Mouse (Mus musculus) gastrocnemius, postnatal 10 days (tissue): ENCODE data around the gene Pgc. TPM values are rescaled to one million over a fixed set of nuclear protein-coding genes. Genes with fewer than 3 reads are reported as not detected.

Experiments used
- DNase-seq: peaks from one replicate; pipeline ENCODE4 v3.0.0; 2021; ENCODE audit warnings: mixed read lengths
- long read RNA-seq, 2 experiments: library from polyadenylated mRNA; stranded (forward); transcript quantifications; one replicate each; pipeline ENCODE4 v2.0.0; 2021
- total RNA-seq, 2 experiments: library from RNA; stranded (reverse); gene quantifications; 2 replicates each; pipeline ENCODE4 v1.2.3; 2021

The Pgc gene
- not detected for total RNA-seq
- long read RNA-seq, experiment 1: 0 reads
- long read RNA-seq, experiment 2: 0 reads

DNA sequence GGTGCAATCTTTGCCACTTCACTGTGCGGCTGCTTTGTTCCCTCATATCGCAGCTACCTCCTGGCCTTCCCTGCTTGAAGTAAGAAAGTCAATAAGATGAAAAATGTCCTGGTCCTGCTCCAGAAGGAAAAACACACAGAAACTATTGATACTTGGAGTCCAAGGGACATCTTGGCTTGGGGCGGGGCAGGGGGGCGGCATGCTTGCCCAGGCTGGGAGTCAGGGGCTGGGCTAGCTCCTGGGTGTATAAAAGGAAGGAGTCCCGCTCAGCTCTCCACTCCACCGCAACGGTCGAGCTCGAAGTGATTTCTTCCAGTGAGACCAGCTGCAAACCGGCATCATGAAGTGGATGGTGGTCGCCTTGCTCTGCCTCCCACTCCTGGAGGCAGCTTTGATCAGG lies at the start of gene Pgc:
Gene Pgc, plus strand, starts transcription at position 277 of the 400 bp plus-strand sequence.
- no peak for DNase-seq

DNA sequence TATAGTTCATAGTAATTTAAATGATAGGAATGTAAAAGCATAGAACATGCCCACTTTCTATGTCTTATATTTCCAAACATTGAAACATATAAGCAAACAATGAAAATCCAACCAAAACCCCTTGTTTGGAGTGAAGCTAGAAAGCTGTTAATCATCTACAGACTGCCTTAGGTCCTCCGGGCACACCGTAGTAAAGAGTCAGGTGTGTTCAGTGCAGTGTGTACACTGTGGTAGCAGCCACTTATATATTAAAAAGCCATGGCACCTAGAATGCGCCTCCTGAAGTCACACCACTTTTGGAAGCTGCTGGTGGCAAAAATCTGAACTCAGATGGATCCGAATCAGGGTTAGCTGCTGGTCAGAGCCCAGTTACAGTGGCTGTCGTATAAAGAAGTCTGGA lies 48.4 kb upstream of the Pgc start:
- no peak for DNase-seq

DNA sequence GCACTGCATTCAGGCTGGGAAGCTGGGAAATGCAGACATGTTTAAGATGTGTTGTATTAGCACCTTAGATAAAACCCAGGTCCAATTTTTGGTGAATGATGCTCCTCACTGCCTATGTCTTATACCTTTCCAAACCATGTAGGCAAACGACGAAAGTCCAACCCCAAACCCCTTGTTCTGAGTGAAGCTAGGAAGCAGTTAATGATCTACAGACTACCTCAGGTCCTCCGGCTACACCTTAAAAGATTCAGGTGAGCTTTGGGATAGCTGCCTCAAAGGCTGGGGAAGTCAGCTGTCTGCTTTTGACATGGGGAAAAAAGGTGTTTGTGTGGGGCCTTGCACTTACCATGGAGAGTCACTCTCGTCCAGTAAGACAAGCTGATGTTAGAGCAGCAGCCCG lies 47.9 kb upstream of the Pgc start:
- DNase-seq: no peak

DNA sequence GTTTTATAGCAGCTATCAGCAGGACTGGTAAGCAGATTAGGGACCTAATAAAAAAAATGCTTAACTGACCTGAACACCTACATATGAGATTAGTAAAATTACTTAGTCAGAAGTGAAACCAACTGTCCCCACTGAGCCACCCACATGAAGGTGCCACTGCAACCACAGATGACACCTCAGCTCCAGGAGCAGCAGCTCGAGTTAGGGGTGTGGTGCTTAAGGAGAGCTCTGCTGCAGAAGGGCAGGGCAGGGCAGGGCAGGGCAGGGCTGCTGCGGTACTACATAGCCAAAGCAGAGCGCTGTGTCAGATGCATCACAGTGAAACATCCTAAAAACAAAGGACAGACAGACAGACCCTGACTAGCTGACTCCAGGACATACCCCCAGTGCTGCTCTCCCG lies 43.8 kb upstream of the Pgc start:
- no peak for DNase-seq

DNA sequence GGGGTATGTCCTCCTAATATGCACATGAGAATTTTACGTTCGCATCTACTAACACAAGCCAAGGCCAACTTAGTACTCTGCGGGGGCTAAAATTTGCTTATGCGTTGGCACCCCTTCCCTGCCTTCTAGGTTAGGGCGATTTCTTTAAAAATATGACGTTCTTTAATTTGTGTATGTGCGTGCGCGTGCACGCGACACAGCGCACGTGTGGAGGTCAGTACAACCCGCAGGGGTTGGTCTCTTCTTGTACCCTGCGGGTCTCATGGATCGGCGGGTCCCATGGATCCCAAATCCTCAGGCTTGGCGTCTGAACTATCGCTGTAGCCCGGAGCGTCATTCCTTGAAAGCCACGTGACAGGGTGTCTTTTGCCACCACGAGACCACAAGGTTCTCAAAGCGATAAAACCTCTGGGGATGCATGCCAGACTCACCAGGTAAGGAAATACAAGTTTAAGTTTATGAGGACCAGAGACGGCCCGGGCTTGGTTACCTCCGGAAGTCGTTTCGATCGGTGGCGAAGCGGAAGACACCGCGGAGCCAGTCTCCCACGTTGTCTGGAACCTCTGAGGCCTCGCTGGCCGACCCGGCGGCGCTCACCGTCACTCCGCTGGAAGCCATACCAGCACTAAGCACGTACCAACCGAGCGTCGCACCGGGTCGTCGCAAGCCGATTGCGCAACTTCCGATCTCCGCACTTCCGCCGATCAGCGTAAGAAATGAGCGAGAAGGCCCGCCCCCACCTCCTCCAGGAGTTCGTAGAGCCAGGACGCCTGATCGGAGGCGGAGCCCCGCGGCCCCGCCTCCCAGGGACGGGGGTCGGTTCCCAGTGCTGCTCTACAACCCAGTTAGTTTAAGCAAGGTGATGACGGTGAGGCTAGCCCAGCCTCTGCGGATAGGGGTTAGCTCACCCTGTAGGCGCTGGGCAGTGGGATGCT lies 39.0 kb upstream of the Pgc start:
- peak; percentile 93 for DNase-seq

DNA sequence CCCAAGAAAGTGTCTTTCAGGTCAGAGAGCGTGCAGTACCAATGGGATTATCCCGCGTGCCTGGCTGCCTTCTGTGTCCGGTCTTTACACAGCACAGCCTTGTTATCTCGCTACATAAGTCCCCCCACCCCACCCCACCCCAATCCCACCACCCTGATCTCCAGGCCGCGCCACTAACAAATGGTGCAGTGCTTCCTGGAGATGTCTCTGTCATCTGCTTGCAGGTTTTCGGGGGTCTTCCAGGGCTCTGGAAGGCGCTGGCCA lies 38.4 kb upstream of the Pgc start, which contains the start of gene Tomm6:
Gene Tomm6, minus strand, starts transcription at position 43 of the 264 bp plus-strand sequence.
- DNase-seq: no peak

DNA sequence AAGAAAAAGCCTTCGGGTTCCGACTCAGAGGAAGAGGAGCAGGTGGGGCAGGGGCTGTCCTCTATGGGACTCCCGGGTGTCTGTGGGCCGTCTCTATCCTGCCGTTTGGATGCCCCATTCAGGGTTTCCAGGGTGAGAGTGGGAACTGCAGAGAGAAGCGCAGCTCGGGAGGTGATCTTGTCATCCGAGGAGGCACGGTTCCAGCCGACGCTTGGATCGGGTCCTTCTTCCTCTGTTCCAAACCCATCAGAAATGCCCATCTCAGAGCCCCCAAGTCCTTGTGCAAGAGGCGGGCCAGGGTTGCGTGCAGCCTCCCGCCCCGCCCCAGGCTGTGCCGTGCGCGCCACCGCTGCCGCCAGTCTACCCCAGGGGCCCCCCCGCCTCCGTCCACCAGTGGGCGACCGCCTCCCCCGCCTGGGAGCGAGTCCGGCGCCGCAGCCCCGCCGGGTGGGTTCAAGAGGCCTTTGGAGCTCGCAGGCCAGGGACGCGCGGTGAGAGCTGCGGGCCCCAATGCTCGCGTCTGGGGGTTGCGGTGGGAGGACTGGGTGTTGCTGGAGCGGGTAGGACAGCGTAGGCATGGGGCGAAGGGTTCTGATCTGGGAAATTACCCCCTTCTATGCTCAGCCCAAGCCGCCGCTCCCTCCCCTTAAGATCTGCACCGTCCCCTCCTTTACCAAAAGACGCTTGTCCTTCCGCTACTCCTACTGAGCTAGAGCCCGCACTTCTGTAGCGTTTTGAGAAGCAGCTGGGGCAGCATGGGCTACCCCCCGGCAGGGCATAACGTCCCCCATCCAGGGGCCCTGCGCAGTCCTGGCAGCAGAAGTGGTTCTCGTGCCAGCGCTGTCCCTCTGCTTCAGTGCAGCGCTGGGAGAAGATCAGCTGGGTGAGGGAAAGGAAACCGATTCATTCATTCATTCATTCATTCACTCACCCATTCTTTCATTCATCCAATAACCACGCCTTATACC lies 37.8 kb upstream of the Pgc start, which contains the start of gene Frs3:
Gene Frs3, plus strand, starts transcription at position 423 of the 968 bp plus-strand sequence.
- DNase-seq: peak; percentile 72

DNA sequence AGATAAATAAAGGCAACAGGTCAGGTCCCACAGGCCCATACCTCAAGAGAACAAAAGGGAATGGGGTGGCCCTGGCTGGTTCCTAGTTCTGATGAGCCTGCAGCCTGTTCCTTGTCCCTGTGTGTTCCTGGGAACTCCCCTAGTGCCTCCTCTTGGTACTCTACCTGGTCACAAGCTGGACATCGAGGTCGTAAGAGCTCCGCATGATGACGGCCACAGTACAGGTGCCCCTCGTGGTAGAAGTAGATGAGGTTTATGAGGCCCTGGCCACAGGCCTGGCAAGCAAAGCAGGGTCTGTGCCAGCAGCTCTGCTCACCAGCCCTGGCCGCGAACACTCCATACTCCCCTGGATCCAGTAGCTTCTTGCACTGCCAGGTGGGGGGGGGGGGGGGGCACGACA lies 36.7 kb upstream of the Pgc start:
- no peak for DNase-seq

DNA sequence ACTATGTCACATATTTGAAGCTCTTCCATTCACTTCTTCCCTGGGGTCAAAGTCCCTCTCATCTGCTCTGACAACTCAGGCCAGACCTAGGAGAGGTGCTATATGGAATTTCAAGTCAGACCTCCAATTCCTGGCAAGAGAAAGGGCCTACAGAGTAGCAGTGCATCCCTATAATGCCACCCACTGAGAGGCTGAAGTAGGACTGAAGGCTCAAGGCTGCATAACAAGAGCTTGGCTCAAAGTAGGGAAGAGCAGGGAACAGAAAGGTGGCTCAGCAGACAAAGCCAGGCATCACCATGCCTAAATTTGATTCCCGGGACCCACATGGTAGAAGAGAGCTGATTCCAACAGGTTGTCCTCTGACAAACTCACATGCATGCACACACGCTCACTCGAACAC lies 35.0 kb upstream of the Pgc start:
- DNase-seq: no peak

DNA sequence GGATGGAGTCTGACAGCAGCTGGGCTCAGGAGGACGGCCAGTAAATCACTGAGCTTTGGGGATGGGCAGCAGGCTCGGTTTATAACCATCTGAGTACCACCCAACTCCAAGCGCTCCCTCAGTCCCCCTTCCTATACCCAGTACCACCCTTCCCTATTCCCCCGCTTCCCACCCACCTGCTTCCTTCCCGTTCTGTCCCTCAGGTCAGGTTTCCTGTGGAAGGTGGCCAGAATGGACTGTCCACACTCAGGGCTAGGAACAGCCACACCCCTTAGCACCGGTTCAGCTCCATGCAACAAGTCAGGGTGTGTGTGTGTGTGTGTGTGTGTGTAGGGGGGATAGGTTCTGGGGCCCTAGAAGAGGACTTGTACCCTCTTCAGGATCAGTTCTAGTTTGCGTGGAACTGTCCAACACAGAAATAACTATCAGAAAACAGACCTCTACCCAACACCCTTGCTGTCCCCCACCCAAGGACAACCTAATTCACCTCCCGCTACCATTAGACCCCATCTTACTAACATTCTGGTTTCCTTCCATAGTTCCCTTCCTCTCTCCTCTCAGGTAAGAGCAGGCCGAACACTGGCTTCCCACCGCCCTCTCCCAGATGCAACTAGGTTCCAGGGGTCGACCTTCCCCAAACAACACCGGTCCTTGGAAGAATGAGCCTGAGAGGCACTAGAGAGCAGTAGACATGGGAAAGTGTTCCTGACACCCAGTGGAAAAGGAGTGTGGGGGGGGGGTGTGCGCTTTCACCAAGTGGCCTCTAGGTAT lies 32.8 kb upstream of the Pgc start:
- no peak for DNase-seq

DNA sequence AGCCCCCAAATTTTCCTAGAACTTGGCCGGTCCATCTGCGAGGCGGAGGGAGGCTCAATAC lies 32.4 kb upstream of the Pgc start, which contains the start of gene Gm21981:
Gene Gm21981, minus strand, starts transcription at position 14 of the 61 bp plus-strand sequence.
- DNase-seq: no peak

DNA sequence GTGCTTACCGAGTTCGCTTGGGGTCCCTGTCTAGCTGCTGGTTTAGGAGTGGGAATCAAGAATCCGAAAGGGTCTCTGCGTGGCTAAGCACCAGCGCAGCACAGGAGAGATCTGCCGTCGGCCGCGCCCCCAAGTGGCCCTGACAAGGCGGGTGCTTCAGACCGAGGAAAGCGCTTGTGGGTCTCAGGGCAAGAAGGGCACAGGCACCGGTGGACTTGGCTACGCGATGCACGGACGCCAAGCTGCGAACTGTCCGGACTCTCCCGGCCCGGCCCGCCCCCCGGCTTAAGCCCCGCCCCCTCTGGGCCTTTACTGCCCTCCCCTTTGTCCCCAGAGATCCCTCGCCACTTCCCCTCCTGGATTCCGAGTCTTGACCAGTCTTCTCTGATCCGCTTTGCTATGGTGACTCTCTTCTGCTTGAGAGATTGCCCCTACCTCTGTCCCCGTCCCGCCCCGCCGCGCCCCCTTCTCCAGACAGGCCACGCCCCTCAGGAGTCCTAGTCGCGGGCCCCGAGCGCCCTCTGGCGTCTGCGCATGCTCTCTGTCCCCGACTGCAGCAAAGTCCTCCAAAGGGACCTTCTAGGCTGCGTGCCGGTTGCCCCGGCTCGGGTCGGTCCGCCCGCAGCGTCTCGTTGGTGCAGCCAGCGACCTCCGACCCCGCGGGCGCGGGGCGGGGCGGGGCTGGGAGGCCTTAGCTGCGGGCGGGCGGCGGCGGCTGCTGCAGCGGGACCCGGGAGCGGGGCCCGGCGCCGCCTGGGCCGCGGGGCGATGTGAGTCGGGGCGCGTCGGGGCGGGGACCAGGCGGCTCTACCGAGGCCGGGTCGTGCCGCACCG lies 31.9 kb upstream of the Pgc start, which contains the start of gene Prickle4:
Gene Prickle4, minus strand, starts transcription at position 234 of the 834 bp plus-strand sequence.
- peak; percentile 99 for DNase-seq

DNA sequence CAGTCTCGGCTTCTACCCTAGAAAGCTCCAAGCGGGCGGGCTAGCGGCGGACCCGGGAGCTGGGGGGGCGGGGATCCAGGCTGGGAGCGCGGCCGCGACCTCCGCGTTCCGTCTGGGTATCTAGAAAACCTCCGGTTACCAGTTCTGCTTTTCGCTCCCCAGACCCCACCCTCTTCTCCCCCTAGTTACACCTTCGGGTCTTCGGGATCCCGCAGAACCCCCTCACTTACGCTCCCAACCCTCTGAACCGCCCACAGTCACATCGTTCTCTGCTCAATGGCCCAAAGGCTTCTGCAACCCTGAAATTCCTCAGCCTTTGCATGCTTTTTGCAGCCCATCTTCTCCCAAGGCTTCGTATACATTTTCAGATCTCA lies 31.3 kb upstream of the Pgc start:
- DNase-seq: no peak

DNA sequence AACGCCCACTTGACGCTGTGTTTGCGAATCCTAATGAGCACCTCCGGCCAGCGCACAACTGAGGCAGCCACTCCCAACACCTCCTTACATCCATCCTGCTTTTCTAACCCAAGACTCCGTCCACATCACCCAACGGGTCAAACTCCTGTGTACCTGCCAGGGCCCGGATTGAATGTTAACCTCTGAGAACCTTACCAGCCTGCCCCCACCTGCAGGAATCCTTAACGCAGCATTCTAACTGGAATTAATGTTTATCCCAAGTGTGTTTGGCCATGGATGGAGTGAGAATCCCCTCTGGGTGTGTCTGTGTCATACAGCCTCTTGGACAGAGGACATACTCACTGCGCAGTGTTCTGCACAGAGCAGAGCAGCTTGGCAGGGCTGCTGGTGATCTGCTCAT lies 28.5 kb upstream of the Pgc start:
- DNase-seq: no peak

DNA sequence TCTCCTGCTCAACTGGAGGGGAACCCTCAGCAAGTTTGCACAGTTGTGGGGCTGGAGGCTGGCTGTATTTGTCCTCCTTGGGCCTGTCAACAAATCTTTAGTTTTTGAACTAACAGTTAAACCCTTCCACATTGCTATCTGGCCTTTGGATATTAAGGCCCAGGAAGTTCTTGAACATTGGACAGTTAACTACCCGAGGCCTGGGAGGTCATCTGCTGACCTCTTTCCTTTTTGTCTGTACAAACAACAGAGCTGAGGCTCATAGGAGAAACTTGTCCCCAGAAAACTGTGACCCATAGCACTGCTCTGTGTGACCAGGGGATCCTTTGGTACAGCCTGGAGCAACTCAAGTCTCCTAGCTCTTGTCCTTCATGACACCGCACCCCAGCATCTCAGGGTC lies 27.6 kb upstream of the Pgc start:
- no peak for DNase-seq

DNA sequence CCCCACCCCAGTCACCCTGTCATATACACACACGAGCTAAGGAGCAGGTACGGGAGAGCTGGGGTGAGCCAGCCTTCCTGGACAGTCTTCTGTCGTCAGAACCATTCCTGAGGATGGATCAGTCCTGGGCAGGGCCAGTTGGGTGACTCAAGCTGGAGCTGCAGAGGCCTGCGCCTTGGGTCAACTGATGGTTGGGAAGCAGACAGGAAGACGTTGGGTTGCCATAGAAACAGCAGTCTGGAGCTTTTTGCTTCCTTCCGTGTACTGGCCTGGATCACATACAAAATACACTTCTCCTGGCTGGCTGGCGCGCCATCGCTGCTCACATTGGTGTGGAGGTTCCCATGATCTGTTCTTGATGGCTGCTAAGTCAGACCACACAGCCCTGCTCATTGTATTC lies 24.8 kb upstream of the Pgc start:
- DNase-seq: no peak

DNA sequence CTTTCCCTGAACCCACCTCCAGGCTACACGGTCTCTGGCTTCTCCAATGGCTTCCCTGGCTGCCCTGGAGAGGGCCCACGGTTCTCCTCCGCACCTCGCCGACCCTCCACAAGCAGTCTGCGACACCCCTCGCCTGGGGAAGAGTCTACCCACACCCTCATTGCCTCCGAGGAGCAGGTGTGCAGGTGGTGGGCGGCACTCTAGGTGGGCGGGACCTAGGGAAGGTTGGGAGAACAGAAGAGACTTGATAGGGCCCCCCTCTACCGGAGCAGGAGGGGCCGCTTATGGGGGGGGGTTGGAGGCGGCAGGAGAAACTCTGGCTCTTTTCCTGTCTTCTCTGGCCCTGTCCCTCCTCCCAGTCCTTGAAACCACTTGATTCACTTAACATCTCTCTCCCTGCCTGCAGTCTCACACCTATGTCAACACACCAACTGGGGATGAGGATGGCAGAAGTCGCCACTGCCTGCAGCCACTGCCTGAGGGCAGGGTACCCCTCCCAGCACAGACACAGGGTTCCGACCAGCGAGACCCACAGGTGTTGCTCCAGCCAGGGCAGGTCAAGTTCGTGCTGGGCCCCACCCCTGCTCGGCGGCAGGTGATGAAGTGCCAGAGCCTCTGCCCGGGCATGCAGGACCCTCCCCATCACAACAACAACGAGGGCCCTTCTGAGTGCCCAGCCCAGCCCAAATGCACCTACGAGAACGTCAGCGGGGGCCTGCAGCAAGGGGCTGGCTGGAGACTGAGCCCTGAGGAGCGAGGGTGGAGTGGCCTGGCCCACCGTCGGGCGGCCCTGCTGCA lies 23.9 kb upstream of the Pgc start:
- DNase-seq: no peak

DNA sequence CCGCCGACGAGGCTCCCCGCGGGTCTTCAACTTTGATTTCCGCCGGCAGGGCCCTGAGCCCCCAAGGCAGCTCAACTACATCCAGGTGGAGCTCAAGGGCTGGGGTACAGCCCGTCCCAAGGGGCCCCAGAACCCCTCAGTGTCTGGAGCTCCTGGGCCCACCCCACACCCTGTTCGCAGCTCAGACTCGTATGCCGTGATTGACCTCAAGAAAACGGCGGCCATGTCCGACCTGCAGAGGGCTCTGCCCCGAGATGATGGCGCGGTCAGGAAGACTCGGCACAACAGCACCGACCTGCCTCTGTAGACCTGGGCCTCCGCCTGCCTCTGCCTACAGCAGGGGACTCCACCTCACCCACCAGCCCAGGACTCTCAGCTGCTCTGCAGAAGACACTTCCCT lies 23.1 kb upstream of the Pgc start:
- DNase-seq: no peak

DNA sequence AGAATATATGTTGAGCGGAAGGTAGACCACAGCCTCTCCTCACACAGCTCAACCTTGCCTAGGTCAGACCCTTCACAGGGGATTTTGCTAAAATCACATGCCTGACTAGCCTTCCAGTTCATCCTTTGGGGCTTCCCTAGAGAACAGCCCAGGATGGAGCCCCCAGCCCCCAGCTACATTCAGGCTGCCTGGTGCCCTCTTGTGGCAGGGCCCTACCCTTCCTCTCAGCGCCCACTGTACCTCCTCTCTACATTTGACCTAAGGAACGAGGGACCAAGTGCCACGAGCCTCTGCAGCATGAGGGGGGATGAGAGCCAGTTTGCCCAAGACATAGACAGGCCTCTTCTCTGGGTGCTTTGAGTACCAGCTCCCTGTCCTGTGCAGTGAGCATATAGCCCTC lies 21.9 kb upstream of the Pgc start:
- no peak for DNase-seq

DNA sequence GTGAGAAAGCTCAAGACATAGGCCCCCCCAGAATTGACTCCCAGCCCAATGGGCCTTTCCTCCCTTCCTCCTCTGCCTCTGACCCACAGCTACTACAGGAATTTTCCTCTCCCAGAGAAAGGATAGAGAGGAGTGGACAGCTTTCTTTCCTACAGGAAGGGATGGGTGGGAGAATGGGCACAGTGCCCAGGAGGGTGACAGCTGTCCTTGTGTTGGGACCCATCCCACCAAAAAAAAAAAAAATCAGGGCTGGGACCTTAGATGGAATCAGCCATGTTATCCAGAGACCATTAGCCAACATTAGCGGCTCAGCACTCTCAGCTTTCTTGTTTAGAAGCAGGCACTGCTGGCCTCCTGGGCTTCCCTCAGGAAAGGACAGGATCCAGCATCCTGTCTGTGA lies 20.4 kb upstream of the Pgc start:
- no peak for DNase-seq

DNA sequence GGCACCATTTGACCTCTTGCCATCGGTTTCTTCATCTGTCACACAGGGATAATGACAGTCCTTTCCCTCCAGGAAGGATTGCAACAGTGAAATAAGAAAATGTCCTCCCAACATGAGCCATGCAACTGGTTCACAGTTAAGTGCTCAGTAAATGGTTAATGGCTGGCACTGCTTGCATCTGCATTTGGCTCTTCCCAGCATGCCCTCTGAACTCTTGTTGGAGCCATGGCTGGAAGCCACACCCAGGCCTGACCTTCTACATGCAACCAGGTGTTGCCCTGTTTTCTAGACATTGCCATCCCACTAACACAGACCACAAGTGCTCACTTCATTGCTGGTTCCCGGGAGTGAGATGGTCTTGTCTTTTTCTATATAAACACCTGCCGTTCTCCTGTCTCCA lies 18.7 kb upstream of the Pgc start:
- no peak for DNase-seq
